22 mouse cellular contexts compared by ENCODE assay signal in the genomic region with DNA sequence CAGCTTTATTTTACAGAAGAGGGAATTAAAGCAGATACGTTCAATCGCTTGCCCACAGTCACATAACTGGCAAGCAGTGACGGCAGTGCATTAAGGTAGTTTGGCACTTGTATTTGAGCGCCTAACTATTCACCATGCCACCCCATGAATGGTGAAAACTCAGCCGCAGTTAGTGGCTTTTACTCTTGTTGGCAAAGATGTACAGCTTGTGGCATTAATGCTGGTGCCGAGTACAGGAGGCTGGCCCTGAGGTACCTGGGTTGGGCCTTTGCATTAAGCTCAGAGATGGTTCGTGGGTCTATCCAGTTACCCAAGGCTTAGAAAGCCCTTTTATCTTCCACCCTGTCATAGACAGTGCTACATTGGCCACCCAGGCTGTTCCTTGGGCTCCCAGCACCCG.
DNase-seq lines count a peak whose midpoint lies in the region; ATAC-seq and TF ChIP-seq lines count a peak whose summit lies in the region.
"Had no signal": no experiment of that assay in that cellular context is flagged by ENCODE, and none has a peak within 500 bp of the region (broad histone marks: within the 10 kb centered on the region; RNA-seq: fewer than 3 reads in every experiment).

No protein-coding gene starts in this region.

- no peaks in the 10 kb centered on the region for H3K9me3 ChIP-seq in heart, embryonic 10.5 days
- no peaks in the 10 kb centered on the region for H3K9me3 ChIP-seq in hindbrain, embryonic 13.5 days
- no peaks in the 10 kb centered on the region for H3K9me3 ChIP-seq in midbrain, embryonic 11.5 days (ENCODE audit: control insufficient read depth, low read length)
- H3K9me3 ChIP-seq in neural tube, embryonic 12.5 days = no peaks in the 10 kb centered on the region
- no peaks in the 10 kb centered on the region for H3K9me3 ChIP-seq in liver, embryonic 11.5 days (ENCODE audit: control insufficient read depth, low read length)
- no peaks in the 10 kb centered on the region for H3K9me3 ChIP-seq in intestine, postnatal 0 days (ENCODE audit: control insufficient read depth)
- H3K9me3 ChIP-seq: embryonic facial prominence, embryonic 12.5 days; limb, embryonic 13.5 days; lung, embryonic 15.5 days had no signal

- no peak; the same call in 1 of the 2 replicates for ATAC-seq in hindbrain, embryonic 13.5 days (ENCODE audit: low FRiP score)
- ATAC-seq in midbrain, embryonic 11.5 days (ENCODE audit: low FRiP score) = no peak; the same call in 1 of the 2 replicates
- ATAC-seq in neural tube, embryonic 12.5 days (ENCODE audit: low FRiP score, low read depth) = no peak
- ATAC-seq in liver, embryonic 11.5 days (replicated peaks; ENCODE audit: low FRiP score) = no peak
- no peak for ATAC-seq in intestine, postnatal 0 days

- H3K9ac ChIP-seq in hindbrain, embryonic 13.5 days = peak overlapping the region; percentile 55; the same call in 1 of the 2 replicates
- peak overlapping the region; percentile 34; the same call in 1 of the 2 replicates for H3K9ac ChIP-seq in midbrain, embryonic 11.5 days (ENCODE audit: low read length)
- H3K9ac ChIP-seq in neural tube, embryonic 12.5 days = no peak overlapping the region
- H3K9ac ChIP-seq in liver, embryonic 11.5 days (ENCODE audit: low read depth, low read length) = no peak overlapping the region
- no peak overlapping the region for H3K9ac ChIP-seq in intestine, postnatal 0 days (ENCODE audit: low read depth, low read length)
- H3K9ac ChIP-seq: embryonic facial prominence, embryonic 12.5 days; limb, embryonic 13.5 days; liver, embryonic 14.5 days; lung, embryonic 15.5 days had no signal

- no peak for DNase-seq in heart, embryonic 10.5 days (ENCODE audit: low spot score)
- no peak for DNase-seq in heart, adult 9 months (ENCODE audit: low spot score in 2 of 2)
- DNase-seq in midbrain, embryonic 11.5 days (ENCODE audit: low spot score, missing footprints) = peak; percentile 92
- DNase-seq in liver, embryonic 11.5 days (ENCODE audit: low spot score) = no peak
- no peak for DNase-seq in adrenal gland, postnatal 25 days
- DNase-seq: cerebellum, adult 8-10 months; gastrocnemius, postnatal 14 days; heart, adult 18-20 months; kidney, adult 18-20 months; right cerebral cortex, postnatal 14 days; thymus, postnatal 36 days had no signal

- peak overlapping the region; percentile 84 for H3K27ac ChIP-seq in heart, embryonic 10.5 days
- peak overlapping the region; percentile 88 for H3K27ac ChIP-seq in hindbrain, embryonic 13.5 days
- peak overlapping the region; percentile 88 for H3K27ac ChIP-seq in midbrain, embryonic 11.5 days (ENCODE audit: low read depth, low read length)
- H3K27ac ChIP-seq in neural tube, embryonic 12.5 days = peak overlapping the region; percentile 73
- H3K27ac ChIP-seq in liver, embryonic 11.5 days (ENCODE audit: low read depth, low read length) = no peak overlapping the region
- H3K27ac ChIP-seq in intestine, postnatal 0 days (ENCODE audit: low read depth, low read length) = no peak overlapping the region
- H3K27ac ChIP-seq: embryonic facial prominence, embryonic 12.5 days; kidney, postnatal 0 days; limb, embryonic 13.5 days; liver, embryonic 14.5 days; lung, embryonic 15.5 days; macrophage had no signal

- H3K4me2 ChIP-seq in hindbrain, embryonic 13.5 days = peak overlapping the region; percentile 36
- peak overlapping the region; percentile 8 for H3K4me2 ChIP-seq in midbrain, embryonic 11.5 days
- peak overlapping the region; percentile 41 for H3K4me2 ChIP-seq in neural tube, embryonic 12.5 days (replicated peaks)
- no peak overlapping the region for H3K4me2 ChIP-seq in liver, embryonic 11.5 days
- no peak overlapping the region for H3K4me2 ChIP-seq in intestine, postnatal 0 days (replicated peaks; ENCODE audit: low read depth)
- H3K4me2 ChIP-seq: embryonic facial prominence, embryonic 12.5 days; limb, embryonic 13.5 days; lung, embryonic 15.5 days had no signal

- no peaks in the 10 kb centered on the region; the same call in 1 of the 2 replicates for H3K27me3 ChIP-seq in heart, embryonic 10.5 days (ENCODE audit: insufficient read depth, poor library complexity, severe bottlenecking)
- no peaks in the 10 kb centered on the region for H3K27me3 ChIP-seq in hindbrain, embryonic 13.5 days
- H3K27me3 ChIP-seq in midbrain, embryonic 11.5 days (ENCODE audit: control insufficient read depth, insufficient read depth, low read length) = no peaks in the 10 kb centered on the region
- no peaks in the 10 kb centered on the region for H3K27me3 ChIP-seq in neural tube, embryonic 12.5 days (replicated peaks)
- peaks cover 8% of the 10 kb centered on the region; the same call in 1 of the 2 replicates for H3K27me3 ChIP-seq in liver, embryonic 11.5 days (replicated peaks; ENCODE audit: control insufficient read depth, insufficient read depth, low read length)
- H3K27me3 ChIP-seq in intestine, postnatal 0 days (replicated peaks; ENCODE audit: control insufficient read depth, insufficient read depth, low read length) = no peaks in the 10 kb centered on the region

- peaks cover 41% of the 10 kb centered on the region for H3K4me1 ChIP-seq in heart, embryonic 10.5 days
- peaks cover 73% of the 10 kb centered on the region for H3K4me1 ChIP-seq in hindbrain, embryonic 13.5 days (replicated peaks)
- H3K4me1 ChIP-seq in midbrain, embryonic 11.5 days (ENCODE audit: control insufficient read depth, insufficient read depth, low read length) = peaks cover 52% of the 10 kb centered on the region
- peaks cover 55% of the 10 kb centered on the region for H3K4me1 ChIP-seq in neural tube, embryonic 12.5 days
- H3K4me1 ChIP-seq in liver, embryonic 11.5 days (replicated peaks; ENCODE audit: control insufficient read depth, insufficient read depth, low read length) = peaks cover 14% of the 10 kb centered on the region
- no peaks in the 10 kb centered on the region for H3K4me1 ChIP-seq in intestine, postnatal 0 days (replicated peaks; ENCODE audit: control insufficient read depth, insufficient read depth, low read length)

- WGBS in heart, embryonic 10.5 days = 76% methylated on average over 8 of the region's 8 CpGs
- WGBS in hindbrain, embryonic 13.5 days = 26% methylated on average over 8 of the region's 8 CpGs
- WGBS in midbrain, embryonic 11.5 days = 35% methylated on average over 8 of the region's 8 CpGs
- WGBS in neural tube, embryonic 12.5 days = 25% methylated on average over 8 of the region's 8 CpGs
- 72% methylated on average over 8 of the region's 8 CpGs for WGBS in liver, embryonic 11.5 days
- 81% methylated on average over 8 of the region's 8 CpGs for WGBS in intestine, postnatal 0 days

- TF ChIP-seq CTCF in intestine, postnatal 0 days (IDR thresholded peaks at IDR 0.05; ENCODE audit: low read depth) = no peak

- H3K36me3 ChIP-seq in heart, embryonic 10.5 days = no peaks in the 10 kb centered on the region
- H3K36me3 ChIP-seq in hindbrain, embryonic 13.5 days = no peaks in the 10 kb centered on the region
- H3K36me3 ChIP-seq in midbrain, embryonic 11.5 days (ENCODE audit: control insufficient read depth, insufficient read depth, low read length) = no peaks in the 10 kb centered on the region; the same call in 1 of the 2 replicates
- no peaks in the 10 kb centered on the region for H3K36me3 ChIP-seq in neural tube, embryonic 12.5 days
- no peaks in the 10 kb centered on the region for H3K36me3 ChIP-seq in liver, embryonic 11.5 days (ENCODE audit: control insufficient read depth, insufficient read depth, low read length)
- H3K36me3 ChIP-seq in intestine, postnatal 0 days (ENCODE audit: control insufficient read depth, insufficient read depth) = no peaks in the 10 kb centered on the region
- H3K36me3 ChIP-seq: embryonic facial prominence, embryonic 12.5 days; limb, embryonic 13.5 days; lung, embryonic 15.5 days had no signal

- no peak overlapping the region for H3K4me3 ChIP-seq in heart, embryonic 10.5 days
- H3K4me3 ChIP-seq in hindbrain, embryonic 13.5 days = no peak overlapping the region
- no peak overlapping the region for H3K4me3 ChIP-seq in midbrain, embryonic 11.5 days (ENCODE audit: low read depth, low read length)
- H3K4me3 ChIP-seq in neural tube, embryonic 12.5 days = no peak overlapping the region
- H3K4me3 ChIP-seq in liver, embryonic 11.5 days (ENCODE audit: low read depth, low read length) = no peak overlapping the region
- no peak overlapping the region for H3K4me3 ChIP-seq in intestine, postnatal 0 days (ENCODE audit: low read depth, low read length)
- H3K4me3 ChIP-seq: embryonic facial prominence, embryonic 12.5 days; erythroblast, embryonic 14.5 days; layer of hippocampus, adult 2 months; limb, embryonic 13.5 days; lung, embryonic 15.5 days had no signal

Comparison
In these comparisons a context has a peak if more than half of its experiments do, and no peak if none do; other contexts are left out.
1. H3K27ac ChIP-seq: peak in heart, embryonic 10.5 days (single experiment), hindbrain, embryonic 13.5 days (single experiment), midbrain, embryonic 11.5 days (single experiment) and neural tube, embryonic 12.5 days (single experiment); none in liver, embryonic 11.5 days (single experiment) and intestine, postnatal 0 days (single experiment).
2. H3K4me2 ChIP-seq: peak in hindbrain, embryonic 13.5 days (single experiment), midbrain, embryonic 11.5 days (single experiment) and neural tube, embryonic 12.5 days (single experiment); none in liver, embryonic 11.5 days (single experiment) and intestine, postnatal 0 days (single experiment).
3. H3K9ac ChIP-seq: peak in hindbrain, embryonic 13.5 days (single experiment) and midbrain, embryonic 11.5 days (single experiment); none in neural tube, embryonic 12.5 days (single experiment), liver, embryonic 11.5 days (single experiment) and intestine, postnatal 0 days (single experiment).